Mouse (Mus musculus) neural tube, embryonic 13.5 days (tissue): ENCODE measurements at regions not wholly inside any gene's neighbourhood (a gene's known extent, or its start where the extent isn't known, plus 50 kb on each side); places are given as distances from the start of the nearest gene placed in this dataset.

Experiments used
- ATAC-seq: fragments of 200-750 bp; cut with Nextera tagmentation; 2 replicates; pipeline ENCODE4 v1.8.0; 2017; ENCODE audit warnings: low read depth, mild to moderate bottlenecking, moderate TSS enrichment, moderate library complexity
- H3K27ac ChIP-seq: fragments of 300-500 bp; sonication (generic); replicated peaks from 2 replicates; pipeline ENCODE4 v1.5.1; 2015; ENCODE audit warnings: moderate library complexity, mild to moderate bottlenecking, inconsistent platforms
- H3K27me3 ChIP-seq: fragments of 300-500 bp; sonication (generic); 2 replicates; pipeline ENCODE4 v1.6.1; 2015; ENCODE audit warnings: mild to moderate bottlenecking, inconsistent platforms
- H3K36me3 ChIP-seq: fragments of 300-500 bp; sonication (generic); 2 replicates; pipeline ENCODE4 v1.6.1; 2015; ENCODE audit warnings: mild to moderate bottlenecking, inconsistent platforms
- H3K4me1 ChIP-seq: fragments of 300-500 bp; sonication (generic); replicated peaks from 2 replicates; pipeline ENCODE4 v1.6.1; 2015; ENCODE audit warnings: inconsistent platforms
- H3K4me2 ChIP-seq: fragments of 300-500 bp; sonication (generic); 2 replicates; pipeline ENCODE4 v1.6.1; 2015; ENCODE audit warnings: inconsistent platforms, mild to moderate bottlenecking, moderate library complexity
- H3K4me3 ChIP-seq: fragments of 300-500 bp; sonication (generic); 2 replicates; pipeline ENCODE4 v1.5.1; 2015; ENCODE audit warnings: mild to moderate bottlenecking, inconsistent platforms
- H3K9ac ChIP-seq: fragments of 300-500 bp; sonication (generic); 2 replicates; pipeline ENCODE4 v1.6.1; 2015; ENCODE audit warnings: moderate library complexity, mild to moderate bottlenecking, inconsistent platforms
- H3K9me3 ChIP-seq: fragments of 300-500 bp; sonication (generic); 2 replicates; pipeline ENCODE4 v1.6.1; 2016; ENCODE audit warnings: inconsistent platforms
- WGBS: fragments of 180-500 bp; shearing (Covaris S2); methylation state at CpG from one replicate; pipeline ENCODE4 v1.1.7; 2015; 5-methylcytosine and 5-hydroxymethylcytosine counted together

DNA sequence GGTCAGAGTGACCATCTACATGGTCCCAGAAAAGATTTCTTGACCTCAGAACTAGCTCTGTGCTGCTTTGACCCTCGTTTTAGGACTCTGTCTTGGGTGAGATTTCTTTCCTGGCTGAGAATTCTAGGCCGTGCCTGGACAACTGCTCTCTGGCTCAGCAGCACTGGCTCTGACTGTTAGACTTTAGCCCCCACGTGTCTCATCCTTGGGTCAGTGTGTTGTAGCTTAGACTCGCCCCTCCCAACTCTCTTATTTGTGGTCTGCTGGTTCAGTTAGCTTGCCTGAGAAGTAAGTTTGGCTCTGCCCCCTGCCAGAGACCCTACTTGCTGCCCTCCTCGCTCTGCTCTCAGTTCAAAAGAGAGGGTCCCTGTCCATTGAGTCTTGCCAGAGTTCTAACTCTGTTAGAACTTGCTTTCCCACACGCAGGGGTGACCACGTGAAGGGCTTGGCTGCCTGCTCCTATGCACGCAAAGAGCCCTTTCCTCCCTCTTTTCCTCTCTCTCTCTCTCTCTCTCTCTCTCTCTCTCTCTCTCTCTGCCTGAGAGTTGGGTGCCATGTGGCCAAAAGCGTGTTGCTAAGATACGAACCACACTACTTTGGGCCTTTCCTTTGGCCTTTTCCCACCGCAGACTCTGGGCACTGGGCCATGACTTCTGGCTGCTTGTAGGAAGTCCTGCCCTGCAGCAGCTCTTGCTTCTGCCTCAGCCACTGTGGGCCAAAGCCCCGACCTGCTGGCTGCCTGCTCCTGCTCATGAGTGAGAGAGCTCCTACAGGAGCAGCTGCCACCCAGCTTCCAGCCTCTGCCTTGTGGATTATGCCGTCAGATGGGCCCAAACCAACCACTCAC is 344.2 kb upstream of the Amot start:
- Histone ChIP-seq H3K9ac (no peak overlapping the region), H3K9me3 (no peaks in the 10 kb centered on the region), H3K36me3 (no peaks in the 10 kb centered on the region), H3K4me3 (no peak overlapping the region), H3K27ac (no peak overlapping the region), H3K4me1 (no peaks in the 10 kb centered on the region), H3K27me3 (no peaks in the 10 kb centered on the region), H3K4me2 (no peak overlapping the region)
- WGBS = 66% methylated on average over 13 of the region's 13 CpGs
- peak; percentile 80 for ATAC-seq

DNA sequence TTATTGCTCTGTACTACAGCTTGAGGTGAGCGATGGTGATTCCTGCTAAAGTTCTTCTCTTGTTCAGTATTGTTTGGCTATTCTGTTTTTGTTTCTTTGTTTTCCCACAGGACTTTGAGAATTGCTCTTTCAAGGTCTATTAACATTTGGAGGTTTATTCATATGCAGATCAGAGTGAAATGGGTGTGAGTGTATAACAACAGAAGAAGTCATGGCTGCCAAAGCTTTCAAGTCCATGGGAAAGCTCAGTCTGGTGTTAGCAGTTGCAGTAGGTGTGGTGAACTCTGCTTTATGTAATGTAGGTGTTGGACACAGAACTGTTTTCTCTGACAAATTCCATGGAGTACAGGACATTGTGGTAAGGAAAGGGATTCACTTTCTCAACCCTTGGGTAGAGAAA is 328.1 kb upstream of the Amot start:
- ATAC-seq = no peak
- H3K4me1 ChIP-seq = no peaks in the 10 kb centered on the region
- H3K36me3 ChIP-seq = no peaks in the 10 kb centered on the region
- no peak overlapping the region for H3K4me3 ChIP-seq
- no peaks in the 10 kb centered on the region for H3K9me3 ChIP-seq
- H3K9ac ChIP-seq = no peak overlapping the region
- WGBS = 61% methylated on average over 1 of the region's 1 CpGs
- no peak overlapping the region for H3K4me2 ChIP-seq
- H3K27me3 ChIP-seq = no peaks in the 10 kb centered on the region
- H3K27ac ChIP-seq = no peak overlapping the region

DNA sequence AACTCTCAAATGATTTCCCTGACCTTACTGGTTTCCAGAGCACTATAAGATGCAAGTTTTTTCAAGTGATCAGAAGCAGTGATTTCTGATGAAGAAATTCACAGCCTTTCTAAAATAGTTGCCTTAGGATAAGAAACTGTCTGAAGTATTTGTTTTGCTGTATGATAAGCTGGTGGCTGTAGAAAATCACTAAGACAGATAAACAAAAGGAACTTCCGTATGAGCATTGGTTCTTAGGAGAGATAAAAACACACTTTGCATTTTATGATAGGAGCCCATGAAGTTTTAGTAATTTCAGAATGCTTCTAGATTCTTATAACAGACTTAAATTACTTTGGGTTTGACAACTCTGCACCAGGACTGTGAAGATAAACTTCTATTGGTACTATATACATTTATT is 308.0 kb upstream of the Amot start:
- no peaks in the 10 kb centered on the region for H3K4me1 ChIP-seq
- ATAC-seq = no peak
- H3K9me3 ChIP-seq = no peaks in the 10 kb centered on the region
- no peak overlapping the region for H3K4me2 ChIP-seq
- no peaks in the 10 kb centered on the region for H3K36me3 ChIP-seq
- 79% methylated on average over 1 of the region's 1 CpGs for WGBS
- no peak overlapping the region for H3K9ac ChIP-seq
- H3K27ac ChIP-seq = no peak overlapping the region
- no peak overlapping the region for H3K4me3 ChIP-seq
- no peaks in the 10 kb centered on the region for H3K27me3 ChIP-seq
